Mouse (Mus musculus) kidney, embryonic 15.5 days (tissue): ENCODE measurements around the gene Cope. TPM values are rescaled to one million over a fixed set of nuclear protein-coding genes. Genes with fewer than 3 reads are reported as not detected.

ENCODE experiments used
- ATAC-seq: fragments of 200-750 bp; cut with Nextera tagmentation; replicated peaks from 2 replicates; pipeline ENCODE4 v1.8.0; 2017; ENCODE audit warnings: moderate TSS enrichment; ENCODE audit not compliant: low FRiP score
- H3K27ac ChIP-seq: fragments of 300-500 bp; sonication (generic); 2 replicates; pipeline ENCODE4 v1.5.1; 2015; ENCODE audit warnings: mild to moderate bottlenecking, inconsistent platforms
- H3K27me3 ChIP-seq: fragments of 300-500 bp; sonication (generic); 2 replicates; pipeline ENCODE4 v1.6.1; 2015; ENCODE audit warnings: inconsistent platforms
- H3K36me3 ChIP-seq: fragments of 300-500 bp; sonication (generic); 2 replicates; pipeline ENCODE4 v1.6.1; 2015; ENCODE audit warnings: inconsistent platforms
- H3K4me1 ChIP-seq: fragments of 300-500 bp; sonication (generic); 2 replicates; pipeline ENCODE4 v1.6.1; 2015; ENCODE audit warnings: inconsistent platforms
- H3K4me2 ChIP-seq: fragments of 300-500 bp; sonication (generic); 2 replicates; pipeline ENCODE4 v1.6.1; 2015; ENCODE audit warnings: moderate library complexity, mild to moderate bottlenecking, inconsistent platforms
- H3K4me3 ChIP-seq: fragments of 300-500 bp; sonication (generic); replicated peaks from 2 replicates; pipeline ENCODE4 v1.5.1; 2015; ENCODE audit warnings: mild to moderate bottlenecking, inconsistent platforms
- H3K9ac ChIP-seq: fragments of 300-500 bp; sonication (generic); 2 replicates; pipeline ENCODE4 v1.6.1; 2015; ENCODE audit warnings: mild to moderate bottlenecking, inconsistent platforms
- H3K9me3 ChIP-seq: fragments of 300-500 bp; sonication (generic); replicated peaks from 2 replicates; pipeline ENCODE4 v1.6.1; 2016; ENCODE audit warnings: inconsistent platforms
- WGBS: fragments of 180-500 bp; shearing (Covaris S2); methylation state at CpG from one replicate; pipeline ENCODE4 v1.1.7; 2015; ENCODE audit warnings: mixed read lengths; 5-methylcytosine and 5-hydroxymethylcytosine counted together
- polyA plus RNA-seq: library from polyadenylated mRNA; unstranded; fragments of >200 nt; fragmentation: Nextera tagmentation; extraction: Ambion mirVana; gene quantifications from 2 replicates; pipeline ENCODE4 v1.2.1, GENCODE M21; 2015

Cope gene
- polyA plus RNA-seq, 1 experiment from 2014 or later, result 327 TPM

- peak within 1 kb of the TSS; percentile 56 for H3K9ac ChIP-seq
- H3K4me1 ChIP-seq, result peaks cover 28% of the 10 kb centered on the region
- peak; percentile 69 for ATAC-seq
- peak within 1 kb of the TSS; percentile 61 for H3K4me3 ChIP-seq
- H3K36me3 ChIP-seq, result peaks cover 30% of the 10 kb centered on the region
- peak within 1 kb of the TSS; percentile 45; the same call in 1 of the 2 replicates for H3K27ac ChIP-seq
- no peaks in the 10 kb centered on the region for H3K9me3 ChIP-seq
- WGBS, result 3% methylated on average over 66 of the region's 66 CpGs
- H3K4me2 ChIP-seq, result peak within 1 kb of the TSS; percentile 87
- no peaks in the 10 kb centered on the region for H3K27me3 ChIP-seq
Observed at GRCm38 (mm10) chr8:70315624-70316510, 13.5 kb downstream of the Cope start, which contains the start of gene Cers1. Gene Cers1 (plus strand): TSS chr8:70315775.

GRCm38 (mm10) chr8:70316511-70317504 is 14.5 kb downstream of the Cope start:
- no peaks in the 10 kb centered on the region for H3K27me3 ChIP-seq
- WGBS, result 13% methylated on average over 15 of the region's 15 CpGs
- 0 out of 2 replicates have a peak overlapping the region, but pooled peaks have one; percentile 56 for H3K9ac ChIP-seq
- ATAC-seq, result peak; percentile 70
- peak overlapping the region; percentile 87 for H3K4me2 ChIP-seq
- peak overlapping the region; percentile 61 for H3K4me3 ChIP-seq
- H3K9me3 ChIP-seq, result no peaks in the 10 kb centered on the region
- no peak overlapping the region for H3K27ac ChIP-seq
- H3K36me3 ChIP-seq, result peaks cover 20% of the 10 kb centered on the region
- peaks cover 28% of the 10 kb centered on the region for H3K4me1 ChIP-seq

DNA sequence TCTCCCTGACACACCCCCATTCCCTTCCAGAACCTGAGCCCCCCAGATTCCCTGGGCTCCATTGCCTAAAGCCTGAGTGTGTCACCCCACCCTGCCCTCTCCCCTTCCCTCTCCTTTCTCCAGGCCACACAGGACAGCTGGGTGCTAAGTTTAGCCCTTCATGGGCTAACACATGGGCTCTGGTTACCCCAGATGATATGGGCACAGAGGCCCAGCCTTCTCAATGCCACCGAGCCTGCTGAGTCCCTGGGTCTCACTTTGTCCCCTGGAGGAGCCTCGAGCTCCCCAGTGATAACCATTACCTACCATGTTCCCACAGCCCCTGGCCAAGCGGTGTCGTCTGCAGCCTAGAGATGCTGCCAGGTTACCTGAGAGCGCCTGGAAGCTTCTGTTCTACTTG is 15.6 kb downstream of the Cope start:
- Histone ChIP-seq H3K4me1 (peaks cover 28% of the 10 kb centered on the region), H3K9ac (no peak overlapping the region), H3K4me2 (no peak overlapping the region), H3K27ac (no peak overlapping the region), H3K4me3 (no peak overlapping the region), H3K9me3 (no peaks in the 10 kb centered on the region), H3K36me3 (peaks cover 10% of the 10 kb centered on the region), H3K27me3 (no peaks in the 10 kb centered on the region)
- WGBS, result 82% methylated on average over 5 of the region's 5 CpGs
- ATAC-seq, result no peak

- WGBS, result 92% methylated on average over 3 of the region's 3 CpGs
- ATAC-seq, result no peak
- Histone ChIP-seq H3K9ac (no peak overlapping the region), H3K4me2 (no peak overlapping the region), H3K27ac (no peak overlapping the region), H3K4me3 (no peak overlapping the region), H3K36me3 (no peaks in the 10 kb centered on the region), H3K9me3 (no peaks in the 10 kb centered on the region), H3K4me1 (no peaks in the 10 kb centered on the region), H3K27me3 (no peaks in the 10 kb centered on the region)
Observed at GRCm38 (mm10) chr8:70323716-70324115, 21.4 kb downstream of the Cope start.

DNA sequence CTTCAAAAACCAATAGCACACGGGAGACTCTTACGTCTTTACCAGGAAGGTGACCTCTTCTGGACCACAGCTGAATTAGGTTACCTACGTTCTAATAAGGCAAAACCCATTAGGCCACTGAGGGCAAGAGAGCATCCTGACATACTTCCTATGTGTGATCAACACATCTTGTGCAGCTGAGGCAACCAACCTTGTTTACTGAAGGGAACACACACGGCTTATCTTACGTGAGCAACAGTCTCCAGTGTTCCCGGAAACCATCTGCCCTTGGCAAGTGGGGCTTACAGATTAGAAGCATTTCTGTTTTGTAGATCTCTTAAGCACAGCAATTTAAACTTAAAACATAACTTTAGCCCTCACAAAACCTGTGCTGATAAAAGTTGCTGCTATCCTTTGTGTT is 25.2 kb downstream of the Cope start:
- ATAC-seq, result no peak
- 94% methylated on average over 6 of the region's 6 CpGs for WGBS

DNA sequence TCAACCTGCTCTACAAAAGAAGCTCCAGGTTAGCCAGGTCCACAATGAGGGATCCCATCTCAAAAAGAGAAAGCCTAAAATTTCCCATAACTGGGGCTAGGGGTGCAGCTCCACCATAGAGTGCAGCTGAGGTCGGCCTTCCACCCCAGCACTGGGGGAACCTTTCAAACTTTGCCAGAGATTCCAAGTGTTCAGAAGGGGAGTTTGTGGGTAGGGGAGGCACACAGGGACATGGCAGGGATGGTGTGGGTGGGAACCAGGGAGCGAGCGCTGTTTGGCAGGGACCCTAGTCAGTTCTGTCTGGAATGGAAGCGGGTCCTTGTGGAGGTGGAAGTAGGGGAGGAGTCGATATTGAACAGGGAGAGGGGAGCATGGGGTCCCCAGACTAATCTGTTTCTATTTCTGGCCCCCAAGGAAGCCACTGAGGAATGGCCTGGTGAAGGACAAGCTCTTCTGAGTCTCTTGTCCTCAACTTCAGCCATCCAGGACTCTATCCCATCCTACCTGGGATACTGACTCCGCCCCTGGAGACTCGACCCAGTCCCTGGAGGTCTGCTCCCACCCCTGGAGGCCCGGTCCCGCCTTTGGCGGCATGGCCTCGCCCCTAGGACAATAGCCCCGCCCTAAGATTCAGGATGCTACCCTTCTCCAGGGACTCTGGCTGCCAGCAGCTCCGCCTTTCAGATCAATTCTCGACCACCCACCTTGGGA is 27.0 kb downstream of the Cope start, which contains the start of gene Gdf1:
Gene Gdf1 (plus strand): TSS at position 694 of the 711 bp plus-strand sequence.
- Histone ChIP-seq H3K4me2 (peak within 1 kb of the TSS; percentile 60), H3K9me3 (no peaks in the 10 kb centered on the region), H3K4me1 (peaks cover 27% of the 10 kb centered on the region), H3K9ac (peak within 1 kb of the TSS; percentile 12; the same call in 1 of the 2 replicates), H3K27me3 (peaks cover 13% of the 10 kb centered on the region), H3K4me3 (peak within 1 kb of the TSS; percentile 32), H3K27ac (peak within 1 kb of the TSS; percentile 14; the same call in 1 of the 2 replicates), H3K36me3 (peaks cover 34% of the 10 kb centered on the region)
- ATAC-seq, result peak; percentile 14; the same call in 1 of the 2 replicates
- 27% methylated on average over 14 of the region's 14 CpGs for WGBS

More for the DNA sequence above, 25.2 kb downstream of the Cope start:
- Histone ChIP-seq H3K27ac (no peak overlapping the region), H3K4me2 (no peak overlapping the region), H3K9me3 (no peaks in the 10 kb centered on the region), H3K27me3 (peaks cover 13% of the 10 kb centered on the region), H3K4me3 (no peak overlapping the region), H3K4me1 (peaks cover 27% of the 10 kb centered on the region), H3K9ac (no peak overlapping the region), H3K36me3 (peaks cover 17% of the 10 kb centered on the region)

GRCm38 (mm10) chr8:70329835-70330740 is 27.8 kb downstream of the Cope start:
- H3K9ac ChIP-seq, result peak overlapping the region; percentile 12; the same call in 1 of the 2 replicates
- WGBS, result 7% methylated on average over 45 of the region's 45 CpGs
- H3K36me3 ChIP-seq, result peaks cover 43% of the 10 kb centered on the region
- peaks cover 13% of the 10 kb centered on the region for H3K27me3 ChIP-seq
- peak; percentile 31 for ATAC-seq
- H3K4me1 ChIP-seq, result peaks cover 27% of the 10 kb centered on the region
- peak overlapping the region; percentile 60 for H3K4me2 ChIP-seq
- peak overlapping the region; percentile 14; the same call in 1 of the 2 replicates for H3K27ac ChIP-seq
- no peaks in the 10 kb centered on the region for H3K9me3 ChIP-seq
- H3K4me3 ChIP-seq, result peak overlapping the region; percentile 32

GRCm38 (mm10) chr8:70330741-70331364 is 28.5 kb downstream of the Cope start:
- Histone ChIP-seq H3K9ac (peak overlapping the region; percentile 12; the same call in 1 of the 2 replicates), H3K27me3 (peaks cover 13% of the 10 kb centered on the region), H3K36me3 (peaks cover 50% of the 10 kb centered on the region), H3K27ac (peak overlapping the region; percentile 14; the same call in 1 of the 2 replicates), H3K4me1 (peaks cover 27% of the 10 kb centered on the region), H3K4me2 (peak overlapping the region; percentile 60), H3K4me3 (peak overlapping the region; percentile 32), H3K9me3 (no peaks in the 10 kb centered on the region)
- peak; percentile 85 for ATAC-seq
- 29% methylated on average over 53 of the region's 53 CpGs for WGBS

GRCm38 (mm10) chr8:70331526-70331925 is 29.2 kb downstream of the Cope start:
- Histone ChIP-seq H3K27ac (no peak overlapping the region), H3K4me1 (peaks cover 27% of the 10 kb centered on the region), H3K4me3 (no peak overlapping the region), H3K36me3 (peaks cover 57% of the 10 kb centered on the region), H3K9me3 (no peaks in the 10 kb centered on the region), H3K4me2 (no peak overlapping the region), H3K27me3 (peaks cover 13% of the 10 kb centered on the region), H3K9ac (no peak overlapping the region)
- 76% methylated on average over 19 of the region's 19 CpGs for WGBS
- ATAC-seq, result no peak
